Mouse (Mus musculus) gastrocnemius, adult 18-20 months (tissue): ENCODE measurements around the gene Il1b. TPM values are rescaled to one million over a fixed set of nuclear protein-coding genes. Genes with fewer than 3 reads are reported as not detected.
A peak's percentile ranks its signal among the peaks of the same experiment; 100 is the strongest.

Experiments
- DNase-seq: peaks from one replicate; pipeline ENCODE4 v3.0.0; 2021; ENCODE audit warnings: low spot score
- long read RNA-seq, 2 experiments: library from polyadenylated mRNA; stranded (forward); transcript quantifications; one replicate each; pipeline ENCODE4 v2.0.0; 2021
- total RNA-seq, 2 experiments: library from RNA; stranded (reverse); gene quantifications; 2 replicates each; pipeline ENCODE4 v1.2.3; 2021

Gene Il1b
- not detected for total RNA-seq
- long read RNA-seq, experiment 1: 0 reads
- long read RNA-seq, experiment 2: 0 reads

DNA sequence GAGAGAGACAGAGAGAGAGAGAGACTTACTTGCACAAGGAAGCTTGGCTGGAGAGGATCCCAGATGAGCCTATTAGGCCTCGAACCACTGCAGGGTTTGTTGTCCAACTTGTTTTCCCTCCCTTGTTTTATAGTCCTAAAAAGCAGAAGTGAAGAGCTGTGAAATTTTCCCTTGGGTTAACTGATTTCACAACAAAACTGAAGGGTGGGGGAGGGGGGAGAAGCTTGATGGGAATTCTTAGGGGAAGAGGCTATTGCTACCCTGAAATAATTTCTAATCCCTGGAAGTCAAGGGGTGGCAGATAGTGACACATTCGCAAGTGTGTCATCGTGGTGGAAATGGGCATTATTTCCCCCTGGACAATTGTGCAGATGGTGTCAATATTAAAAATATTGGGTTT is at the start of gene Il1b:
Il1b (minus strand) TSS at position 101 of the 400 bp plus-strand sequence.
- no peak for DNase-seq

DNA sequence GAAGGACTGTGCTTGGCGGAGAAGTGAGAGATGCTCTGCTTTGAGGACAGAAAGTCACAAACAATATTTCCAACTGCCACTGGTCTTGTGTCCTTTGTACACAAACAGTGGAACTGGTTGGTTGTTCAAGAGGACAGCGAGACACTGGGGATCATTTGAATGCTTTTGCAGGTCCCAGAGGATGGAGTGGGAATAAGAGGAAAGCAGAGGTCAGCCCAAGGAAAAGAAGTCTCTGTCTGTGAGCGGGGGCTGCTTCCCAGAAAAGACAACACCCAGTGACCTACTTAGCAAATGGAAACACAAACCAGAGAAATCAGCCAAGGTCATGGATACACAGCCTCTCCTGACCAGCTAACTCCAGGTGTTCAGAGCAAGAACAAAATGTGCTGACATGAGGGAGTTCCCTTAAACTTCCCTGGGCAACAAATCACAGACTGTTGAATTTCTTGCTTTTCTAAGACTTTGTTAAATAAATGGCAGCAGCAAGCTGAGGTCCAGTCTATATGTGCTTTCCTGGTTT is 48.5 kb upstream of the Il1b start:
- DNase-seq: peak; percentile 17

DNA sequence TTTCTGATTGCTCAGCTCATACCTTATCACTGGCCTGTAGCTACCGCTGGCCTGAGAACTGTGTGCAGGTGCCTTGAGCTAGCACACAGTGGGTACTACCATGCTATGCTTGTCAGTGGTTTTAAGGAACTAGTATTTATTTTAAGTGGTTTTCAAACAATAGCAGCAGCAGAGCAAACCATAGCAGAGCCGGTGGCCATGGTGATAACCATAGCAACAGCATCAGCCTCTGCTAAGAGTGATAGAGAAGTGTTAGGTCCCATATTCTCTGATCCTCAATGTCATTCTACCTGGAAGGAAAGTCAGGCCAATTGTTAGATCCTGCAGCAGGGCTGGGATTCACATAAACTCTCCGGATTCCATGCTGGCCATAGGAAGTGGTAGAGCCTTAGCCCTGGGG is 43.7 kb upstream of the Il1b start:
- DNase-seq: no peak

DNA sequence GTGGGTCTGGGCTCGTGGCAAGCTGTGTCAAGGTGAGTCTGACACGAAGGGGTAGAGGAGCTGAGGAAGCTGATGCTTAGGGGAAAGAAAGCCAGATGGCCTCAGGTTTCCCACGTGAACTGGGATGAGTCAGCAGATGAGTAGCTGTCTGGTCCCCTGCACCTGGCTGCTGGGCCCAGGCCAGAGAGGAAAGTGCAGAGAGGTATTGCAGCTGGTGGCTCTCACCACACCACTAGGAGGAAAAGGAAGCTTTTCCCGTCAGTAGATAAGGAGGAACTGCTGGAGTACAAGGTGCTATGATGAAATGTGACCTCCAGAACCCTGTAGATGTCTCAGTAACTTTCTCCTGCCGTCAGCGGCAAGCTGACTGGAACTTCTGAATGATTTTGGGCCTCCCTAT is 42.5 kb upstream of the Il1b start:
- no peak for DNase-seq

DNA sequence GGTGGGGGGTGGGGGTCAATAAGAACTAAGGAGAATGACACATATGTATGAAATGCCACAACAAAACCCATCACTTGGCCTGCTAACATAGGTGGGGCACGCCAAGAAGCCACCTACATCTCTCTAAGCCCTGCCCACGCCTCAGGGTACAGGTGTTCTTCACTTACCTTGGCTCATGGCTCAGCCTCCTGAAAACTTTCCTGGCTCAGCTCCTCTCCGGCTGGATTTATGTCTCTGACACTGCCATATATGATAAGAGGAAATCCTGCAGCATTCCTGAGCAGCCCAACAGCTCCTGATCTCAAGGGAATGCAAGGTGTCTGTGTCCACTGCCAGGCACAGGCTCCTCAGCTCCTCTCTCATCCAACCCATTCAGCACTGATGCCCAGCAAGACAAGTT is 40.7 kb upstream of the Il1b start:
- no peak for DNase-seq

DNA sequence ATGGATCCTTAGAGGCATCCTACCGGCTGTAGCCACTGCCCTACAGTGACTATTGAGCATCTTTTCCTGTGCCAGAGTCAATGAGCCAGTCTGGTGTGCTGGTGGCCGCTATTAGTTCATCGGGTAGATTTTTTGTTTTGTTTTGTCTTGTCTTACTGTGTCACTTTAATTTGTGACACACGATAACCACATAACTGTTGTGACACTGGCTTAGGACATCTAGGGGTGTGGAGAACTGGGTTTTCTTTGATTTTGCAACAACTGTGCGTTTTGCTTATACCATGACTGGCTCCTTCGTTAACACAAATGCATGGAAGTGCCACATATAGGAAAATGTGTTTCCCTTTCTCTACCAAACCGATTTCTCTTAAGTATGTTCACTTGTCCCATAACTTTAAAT is 39.4 kb upstream of the Il1b start:
- no peak for DNase-seq

DNA sequence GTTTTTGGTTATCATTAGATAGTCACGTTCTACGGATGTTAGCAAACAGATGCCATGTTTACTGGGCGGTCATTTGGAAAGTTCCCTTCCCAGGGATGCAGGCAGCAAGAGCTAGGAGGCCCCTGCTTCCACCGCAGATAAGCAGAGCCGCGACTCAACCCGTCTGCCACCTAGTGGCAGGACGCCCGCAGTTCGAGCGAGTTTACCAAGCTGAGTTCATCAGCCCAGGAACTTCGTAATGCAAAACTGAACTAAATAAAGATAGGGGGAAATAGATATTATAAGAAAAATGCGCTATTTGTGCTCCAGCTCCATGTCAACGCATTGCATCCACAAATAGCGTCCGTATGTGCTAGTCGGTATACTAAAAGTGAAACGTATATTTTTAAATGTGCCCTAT is 37.5 kb upstream of the Il1b start:
- peak; percentile 56 for DNase-seq

DNA sequence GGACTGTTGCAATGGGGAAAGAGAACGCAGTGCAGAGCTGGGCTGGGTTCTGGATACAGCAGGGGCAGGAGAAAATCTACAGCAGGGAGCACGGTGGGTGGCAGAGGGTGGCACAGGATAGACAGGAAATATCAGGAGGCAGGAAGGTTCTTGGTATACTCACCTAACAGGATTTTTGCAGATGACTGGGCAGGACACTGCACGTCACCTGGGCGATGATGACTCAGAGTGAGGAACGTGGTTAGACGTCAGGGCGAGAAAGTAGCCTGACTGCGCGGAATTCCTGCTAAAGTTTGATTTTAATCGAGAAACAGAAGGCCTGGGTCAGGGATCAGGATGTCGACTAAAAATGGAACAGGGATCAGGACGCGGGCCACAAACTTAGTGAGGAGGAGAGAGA is 36.7 kb upstream of the Il1b start:
- no peak for DNase-seq

DNA sequence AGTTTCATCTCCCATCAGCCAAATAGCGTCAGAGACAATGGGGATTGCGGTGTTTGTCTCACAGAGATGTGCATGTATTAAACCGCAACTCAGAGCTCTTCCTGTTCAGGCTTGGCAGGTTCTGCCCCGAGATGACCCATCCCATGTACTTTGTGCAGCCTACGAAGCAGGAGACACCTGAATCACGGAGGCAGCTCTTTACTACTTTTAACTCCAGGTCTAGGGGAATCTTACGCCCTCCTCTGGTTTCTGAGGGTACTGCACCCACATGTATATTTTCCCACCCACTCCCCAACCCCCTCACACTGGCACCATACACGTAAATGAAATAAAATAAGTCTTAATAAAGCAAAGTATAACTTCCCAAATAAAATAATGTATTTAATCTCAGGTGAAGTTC is 35.6 kb upstream of the Il1b start:
- DNase-seq: no peak

DNA sequence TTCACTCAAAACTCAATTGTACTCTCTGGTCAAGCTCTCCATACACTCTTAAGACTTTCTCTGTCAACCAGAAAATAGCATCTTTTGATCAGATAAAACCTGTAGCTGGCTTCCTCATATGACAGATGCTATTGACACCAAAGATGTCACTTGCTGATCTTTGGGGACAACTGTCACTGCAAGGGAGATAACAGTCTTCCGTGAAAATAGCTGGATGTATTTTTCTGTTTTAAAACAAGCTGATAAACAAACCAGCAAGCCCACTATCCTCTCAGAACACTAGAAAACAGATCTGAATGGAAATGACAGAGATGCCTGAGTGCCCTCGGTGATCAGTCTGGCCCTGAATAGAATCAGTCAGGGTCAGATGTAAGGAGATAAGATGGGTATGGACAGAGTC is 32.8 kb upstream of the Il1b start:
- DNase-seq: no peak

DNA sequence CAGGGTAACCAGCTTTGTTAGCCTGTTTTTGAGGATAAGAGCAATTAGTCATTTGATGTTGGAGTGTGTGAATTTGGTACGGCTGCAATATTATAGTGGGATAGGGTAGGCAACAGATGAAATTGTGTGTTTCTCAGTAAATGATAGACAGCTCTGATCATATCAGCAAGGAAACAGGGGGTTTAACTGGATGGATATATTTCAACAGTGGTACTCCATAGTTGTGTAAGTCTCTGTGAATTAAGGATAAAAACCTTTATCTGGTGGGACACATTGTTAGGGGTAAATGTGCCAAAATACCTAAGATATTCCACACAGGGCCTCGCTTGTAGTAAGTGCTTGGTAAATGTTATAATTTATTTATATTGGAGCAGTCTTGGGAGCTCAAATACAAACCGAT is 31.4 kb upstream of the Il1b start:
- no peak for DNase-seq

DNA sequence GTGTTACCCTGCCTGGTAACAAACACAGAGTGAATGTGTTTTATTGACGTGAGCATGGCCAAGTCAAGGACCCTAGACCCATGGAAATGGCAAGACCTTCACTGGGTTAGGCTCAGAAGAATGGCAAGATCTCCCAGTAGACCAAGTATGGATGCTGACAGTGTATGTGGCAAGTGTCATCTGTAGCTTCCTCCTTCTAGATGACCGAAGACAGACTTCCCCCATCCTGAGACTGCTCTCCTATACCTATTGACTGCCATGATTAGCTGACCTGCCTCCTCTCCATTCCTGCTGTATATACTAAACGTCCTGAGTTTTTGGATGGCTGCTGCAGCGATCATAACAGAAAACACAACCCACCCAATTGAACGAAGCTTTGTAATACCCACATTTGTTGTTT is 30.9 kb upstream of the Il1b start:
- no peak for DNase-seq

DNA sequence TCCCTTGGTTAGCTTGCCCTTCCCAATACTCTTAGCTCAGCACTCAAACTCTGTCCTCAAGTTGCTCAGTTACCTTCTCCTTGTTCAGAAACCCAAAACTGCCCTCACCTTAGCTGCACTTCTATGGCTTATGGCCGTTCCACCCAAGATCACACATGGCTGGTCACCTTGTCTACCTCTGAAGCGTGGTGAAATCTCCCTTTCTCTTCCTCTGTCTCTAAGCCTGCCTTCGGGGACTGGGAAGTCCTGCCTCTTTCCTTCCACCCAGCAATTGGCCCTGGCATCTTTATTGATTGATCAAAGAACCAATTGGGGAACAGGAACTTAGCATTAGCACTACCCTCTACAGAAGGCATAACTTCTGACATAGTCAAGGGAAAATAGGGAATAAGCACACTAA is 27.2 kb upstream of the Il1b start:
- DNase-seq: no peak

DNA sequence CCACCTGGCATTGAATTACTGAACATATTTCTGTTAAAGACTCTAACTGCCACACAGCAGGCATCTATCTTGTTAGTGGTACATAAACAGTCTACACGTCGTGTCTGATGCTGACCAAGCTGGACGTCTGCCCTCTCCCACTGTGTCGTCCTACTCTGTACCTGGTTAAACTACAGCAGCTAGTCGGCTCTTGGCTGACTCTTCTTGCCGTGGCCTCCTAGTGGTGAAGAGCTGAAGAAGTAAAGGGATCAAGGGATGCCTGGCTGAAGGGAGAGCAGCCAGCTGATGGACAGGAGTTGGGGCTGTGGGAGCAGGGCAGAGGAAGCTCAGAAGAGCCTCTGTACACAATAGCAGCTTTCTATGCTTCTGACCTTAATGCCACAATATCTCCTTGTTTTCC is 22.6 kb upstream of the Il1b start:
- no peak for DNase-seq

DNA sequence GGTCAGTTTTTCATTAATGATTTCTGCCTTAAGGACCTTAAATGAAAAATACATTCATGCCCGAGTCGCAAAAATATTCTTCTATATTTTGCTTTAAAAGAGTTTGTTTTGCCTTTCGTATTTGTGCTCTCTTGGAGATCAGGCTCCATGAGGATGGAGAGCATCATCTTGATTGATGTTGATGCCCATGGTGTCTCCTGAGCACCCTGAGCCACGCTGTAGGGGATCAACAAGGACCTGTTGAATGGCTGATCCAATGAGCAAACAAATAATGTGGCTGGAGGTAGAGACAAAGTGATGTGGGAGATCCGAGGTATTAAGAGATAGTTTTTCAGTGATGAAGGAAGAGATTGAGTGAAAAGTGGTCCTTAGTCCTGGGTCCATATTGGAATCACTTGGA is 19.2 kb upstream of the Il1b start:
- no peak for DNase-seq

DNA sequence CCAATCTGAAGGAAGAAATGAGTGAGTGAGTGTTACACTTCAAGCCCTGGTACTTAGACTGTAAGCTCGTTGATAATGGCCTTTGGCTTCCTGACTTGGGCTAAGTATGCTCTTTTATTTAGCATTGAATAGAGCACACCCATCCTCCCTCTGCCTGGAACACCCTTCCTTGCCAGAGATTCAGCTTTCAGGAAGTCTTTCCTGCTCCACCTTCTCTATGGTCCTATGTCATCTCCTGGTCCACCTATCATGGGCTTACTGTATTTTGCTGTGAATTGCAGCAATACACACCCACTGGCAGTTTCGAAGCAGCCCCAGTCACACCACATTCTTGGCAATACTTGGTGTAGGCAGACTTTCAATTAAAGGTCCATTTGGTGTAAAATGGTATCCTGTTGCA is 18.4 kb upstream of the Il1b start:
- no peak for DNase-seq

DNA sequence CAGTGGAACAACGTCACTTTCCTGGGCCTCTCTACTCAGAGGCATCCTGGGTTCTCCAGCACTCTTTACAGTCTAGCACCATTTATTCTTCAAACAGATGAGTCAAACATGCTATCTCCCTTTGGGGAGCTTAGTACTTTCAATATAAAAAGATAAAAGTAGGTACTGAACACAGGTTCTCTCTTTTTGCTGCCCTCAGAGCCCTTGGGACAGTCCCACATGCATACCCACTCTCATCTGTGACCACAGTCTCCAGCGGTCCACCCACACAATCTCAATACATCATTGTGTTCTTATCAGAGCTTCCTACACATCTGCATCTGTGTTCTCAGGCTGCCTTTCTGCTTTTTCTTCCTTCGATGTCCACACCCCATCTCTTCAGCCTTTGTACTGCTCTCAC is 14.4 kb upstream of the Il1b start:
- DNase-seq: no peak

DNA sequence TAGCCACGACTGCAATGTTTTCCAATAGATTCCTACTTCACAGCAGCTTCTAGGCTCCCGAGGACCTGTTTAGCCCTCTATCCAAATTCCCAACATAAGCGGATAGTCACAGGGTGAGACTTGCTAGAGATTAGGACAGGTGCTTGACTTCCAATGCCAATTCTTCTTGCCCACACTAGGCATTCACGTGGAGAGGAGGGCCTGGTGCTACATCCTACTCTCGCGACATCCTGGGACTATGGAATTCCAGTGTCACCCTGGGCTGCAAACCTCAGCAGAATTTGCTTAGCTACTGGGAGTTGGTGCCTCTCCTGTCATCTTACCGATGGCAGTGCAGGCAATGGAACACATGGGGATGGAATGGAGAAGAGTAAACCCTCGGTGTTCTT is 13.3 kb upstream of the Il1b start:
- no peak for DNase-seq

DNA sequence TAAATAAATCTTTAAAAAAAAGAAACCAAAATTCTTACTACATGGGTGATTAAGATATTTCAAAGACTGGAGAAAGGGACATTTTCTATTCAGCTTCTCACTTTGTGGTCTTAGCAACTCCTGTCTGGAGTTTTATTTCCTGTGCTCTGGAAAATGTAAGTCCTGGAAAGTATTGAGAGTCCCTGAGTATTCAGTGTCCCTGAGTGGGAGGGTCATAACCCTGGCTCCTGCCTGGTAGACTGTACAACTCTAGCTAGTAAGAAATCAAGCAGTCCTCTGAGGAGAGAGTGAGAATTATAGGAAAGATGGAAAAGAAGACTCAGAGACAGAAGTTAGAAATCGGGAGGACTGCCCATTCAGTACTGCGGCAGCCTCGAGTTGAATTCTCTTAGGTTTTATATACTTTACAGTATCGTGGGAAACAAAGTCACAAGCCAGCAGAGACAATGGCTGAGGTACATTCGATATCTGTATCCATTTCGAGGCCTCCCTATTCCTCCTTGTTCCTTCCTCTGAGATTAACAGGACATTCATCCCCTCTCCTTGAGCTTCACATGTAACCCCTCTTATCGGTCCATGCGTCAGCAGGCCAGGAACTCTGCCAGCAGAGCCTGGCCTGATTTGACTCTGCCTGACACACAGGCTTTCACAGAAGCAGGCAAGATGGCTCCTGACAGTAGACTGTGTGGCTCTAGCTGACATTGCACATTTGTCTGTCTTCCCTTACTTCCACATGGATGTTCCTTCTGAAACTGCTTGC is 12.8 kb upstream of the Il1b start:
- no peak for DNase-seq

DNA sequence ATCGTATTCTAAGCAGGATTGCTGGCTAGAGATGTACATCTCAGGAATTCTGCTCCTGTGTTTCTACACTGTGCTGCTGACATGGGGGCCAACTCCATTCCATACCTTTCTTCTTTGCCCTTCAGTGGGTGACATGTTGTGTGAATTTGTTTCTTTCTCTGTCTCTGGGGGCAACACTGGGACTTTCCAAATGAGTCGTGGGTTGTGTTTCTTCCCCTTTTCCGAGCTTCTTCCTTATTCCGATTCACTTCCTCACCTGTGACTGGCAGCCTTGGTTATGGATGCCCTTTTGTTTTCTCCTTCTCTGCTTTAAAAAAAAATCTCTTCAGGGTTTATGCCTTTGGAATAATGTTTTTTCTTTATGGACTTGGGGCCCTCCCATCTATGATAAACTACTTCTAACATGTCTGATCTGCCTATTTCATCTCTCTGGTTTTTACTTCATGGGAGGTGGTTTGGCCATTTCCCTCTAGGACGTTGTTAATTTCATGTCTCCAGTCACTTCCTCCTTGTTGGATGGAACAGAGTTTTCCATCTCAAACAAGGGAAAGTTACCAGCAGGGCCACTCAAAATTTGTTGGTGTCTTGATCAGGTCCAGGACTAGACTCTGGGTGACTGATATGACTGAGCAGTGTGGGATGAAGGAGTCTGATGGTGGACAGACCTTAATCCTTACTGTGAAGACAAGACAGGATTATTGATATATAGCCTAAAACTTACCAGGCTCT is 10.0 kb upstream of the Il1b start:
- no peak for DNase-seq

DNA sequence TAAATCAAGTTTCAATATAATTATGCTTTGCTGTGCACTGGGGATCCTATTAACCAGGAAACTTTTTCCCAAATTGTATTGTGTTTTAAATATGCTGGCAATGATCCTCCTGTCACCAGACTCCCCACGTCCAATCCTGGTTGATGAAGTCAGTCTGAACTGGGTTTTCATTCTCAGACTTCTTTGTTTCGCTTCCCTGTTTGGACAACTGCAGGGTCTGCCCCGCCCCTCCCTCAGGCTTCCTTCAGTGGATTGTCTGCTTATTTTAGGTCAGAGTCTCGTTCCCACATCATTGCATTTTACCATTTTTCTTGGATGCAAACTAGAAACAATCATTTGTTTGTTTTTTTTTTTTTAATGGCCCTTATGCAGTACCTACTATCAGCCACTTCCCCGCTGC is 9.3 kb upstream of the Il1b start:
- DNase-seq: no peak

DNA sequence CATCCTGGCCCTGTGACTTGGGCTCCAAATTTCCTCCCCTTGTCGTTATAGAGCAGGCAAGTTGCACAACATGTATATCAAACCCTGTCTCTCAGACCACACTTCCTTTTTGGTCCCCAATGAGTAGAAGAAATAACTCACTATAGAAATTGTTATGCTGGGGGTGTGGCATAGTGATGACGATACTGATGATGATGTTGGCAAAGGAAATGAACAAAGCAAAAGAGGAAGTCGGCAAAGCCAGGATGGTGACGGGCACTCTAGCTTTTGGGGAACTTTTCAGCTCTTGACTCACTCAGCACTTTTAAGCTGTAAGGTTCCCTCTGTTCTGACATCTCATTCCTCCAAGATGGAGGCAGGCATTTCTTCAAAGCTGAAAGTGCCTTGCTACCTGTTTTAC is 2.4 kb upstream of the Il1b start:
- DNase-seq: peak; percentile 5

DNA sequence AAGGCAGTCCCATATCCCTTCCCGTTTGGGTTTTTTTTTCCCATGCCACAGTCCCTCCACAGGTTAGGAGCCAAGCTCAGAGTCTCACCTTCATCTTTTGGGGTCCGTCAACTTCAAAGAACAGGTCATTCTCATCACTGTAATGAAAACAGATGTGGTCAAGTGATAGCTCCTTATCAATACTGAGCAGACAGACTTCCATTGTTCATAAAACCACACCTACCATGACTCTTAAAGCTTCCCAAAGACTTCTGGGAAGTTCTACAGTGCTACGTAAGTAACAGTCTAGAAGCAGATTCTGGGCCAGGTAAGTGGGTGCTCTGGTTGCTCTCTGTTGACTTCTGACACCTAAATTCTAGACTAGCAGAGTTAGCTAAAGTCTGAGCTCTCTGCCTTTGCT is 1.3 kb downstream of the Il1b start:
- no peak for DNase-seq
